Mouse (Mus musculus): ENCODE data around the gene Skap2.

- TF ChIP-seq POLR2A (IDR thresholded peaks at IDR 0.05; ENCODE audit: low read depth, low read length) (no peak), CTCF (IDR thresholded peaks at IDR 0.05; ENCODE audit: extremely low read depth, insufficient read depth, insufficient read length, insufficient replicate concordance) (no peak)
Observed at GRCm38 (mm10) chr6:51890356-51890755, 122.0 kb downstream of the Skap2 start.
